Mouse (Mus musculus) ES-Bruce4 (cell line): Measurements from ENCODE around the gene Arf4.

Source experiments
- CTCF ChIP-seq: IDR thresholded peaks from one replicate; pipeline ENCODE4 v1.8.1; 2011; ENCODE audit warnings: low read depth, low read length
- POLR2A ChIP-seq: IDR thresholded peaks from one replicate; pipeline ENCODE4 v1.8.1; 2011; ENCODE audit warnings: low read length; ENCODE audit not compliant: insufficient read depth

DNA sequence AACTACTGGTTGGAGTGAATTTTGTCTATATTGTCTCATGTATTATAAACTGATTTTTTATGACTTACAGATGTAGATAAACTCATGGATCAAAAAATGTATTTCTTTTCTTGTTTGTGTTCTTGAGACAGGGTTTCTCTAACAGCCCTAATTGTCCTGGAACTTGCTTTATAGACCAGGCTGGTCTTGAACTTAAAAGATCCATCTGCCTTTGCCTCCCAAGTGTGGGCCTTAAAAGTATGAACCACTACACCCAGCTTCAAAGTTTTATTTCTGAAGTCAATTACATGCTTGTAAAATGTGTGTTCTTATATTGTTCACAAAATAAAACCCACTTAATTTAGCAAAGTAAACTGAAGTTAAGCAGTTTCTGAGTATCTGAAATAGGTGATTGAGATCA lies 20.3 kb downstream of the Arf4 start:
- TF ChIP-seq POLR2A (no peak), CTCF (no peak)
